Mouse (Mus musculus) neural tube, embryonic 14.5 days (tissue): Measurements from ENCODE around the gene Rgs2. TPM values are rescaled to one million over a fixed set of nuclear protein-coding genes. Genes with fewer than 3 reads are reported as not detected.

Experiments
- ATAC-seq: fragments of 200-750 bp; cut with Nextera tagmentation; 2 replicates; pipeline ENCODE4 v1.8.0; 2017; ENCODE audit warnings: low read depth, mild to moderate bottlenecking, moderate TSS enrichment, moderate library complexity
- H3K27ac ChIP-seq: fragments of 300-500 bp; sonication (generic); 2 replicates; pipeline ENCODE4 v1.5.1; 2014; ENCODE audit warnings: low read depth, mild to moderate bottlenecking, control low read depth, low read length, moderate library complexity, mixed read lengths
- H3K27me3 ChIP-seq: fragments of 300-500 bp; sonication (generic); 2 replicates; pipeline ENCODE4 v1.6.1; 2014; ENCODE audit warnings: low read length; ENCODE audit not compliant: control insufficient read depth, insufficient read depth
- H3K36me3 ChIP-seq: fragments of 300-500 bp; sonication (generic); 2 replicates; pipeline ENCODE4 v1.6.1; 2014; ENCODE audit warnings: low read length, mixed read lengths; ENCODE audit not compliant: control insufficient read depth, insufficient read depth
- H3K4me1 ChIP-seq: fragments of 300-500 bp; sonication (generic); 2 replicates; pipeline ENCODE4 v1.6.1; 2014; ENCODE audit warnings: low read length; ENCODE audit not compliant: control insufficient read depth, insufficient read depth
- H3K4me2 ChIP-seq: fragments of 300-500 bp; sonication (generic); 2 replicates; pipeline ENCODE4 v1.6.1; 2014; ENCODE audit warnings: mild to moderate bottlenecking, low read depth, low read length, control low read depth
- H3K4me3 ChIP-seq: fragments of 300-500 bp; sonication (generic); 2 replicates; pipeline ENCODE4 v1.5.1; 2014; ENCODE audit warnings: low read depth, low read length, control low read depth, mixed read lengths
- H3K9ac ChIP-seq: fragments of 300-500 bp; sonication (generic); replicated peaks from 2 replicates; pipeline ENCODE4 v1.6.1; 2014; ENCODE audit warnings: low read depth, mild to moderate bottlenecking, control low read depth, low read length, mixed read lengths
- H3K9me3 ChIP-seq: fragments of 300-500 bp; sonication (generic); 2 replicates; pipeline ENCODE4 v1.6.1; 2016; ENCODE audit warnings: low read length; ENCODE audit not compliant: control insufficient read depth
- whole genome bisulfite sequencing: fragments of 180-500 bp; shearing (Covaris S2); extraction: QIAGEN DNeasy Blood & Tissue Kit; methylation state at CpG from one replicate; pipeline ENCODE4 v1.1.7; 2014; 5-methylcytosine and 5-hydroxymethylcytosine counted together
- polyA plus RNA-seq: library from polyadenylated mRNA; unstranded; fragments of >200 nt; fragmentation: Nextera tagmentation; extraction: Ambion mirVana; gene quantifications from 2 replicates; pipeline ENCODE4 v1.2.1, GENCODE M21; 2014

Gene Rgs2
- polyA plus RNA-seq, 1 experiment from 2014 or later: 99.3 TPM

- H3K4me2 ChIP-seq: no peak overlapping the region
Measured at GRCm38 (mm10) chr1:143992528-143992927, 11.4 kb downstream of the Rgs2 start.

DNA sequence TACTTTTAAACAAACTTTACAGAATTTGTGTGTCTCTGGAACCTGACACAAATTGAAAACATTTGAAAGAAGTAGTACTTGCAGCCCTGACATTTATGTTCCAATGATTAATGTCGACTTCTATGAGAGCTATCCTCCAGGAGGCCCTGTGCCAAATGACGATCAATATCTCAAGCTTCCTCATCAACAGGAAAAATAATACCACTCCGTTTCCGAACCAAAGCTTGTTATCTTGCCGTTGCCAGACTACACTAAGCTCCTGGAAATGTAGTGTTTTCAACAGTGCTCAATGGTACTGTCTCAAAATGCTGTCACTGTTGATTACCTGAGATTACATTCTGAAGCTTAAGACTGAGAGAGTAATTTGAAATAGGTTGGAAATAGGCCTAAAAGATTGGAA lies 13.7 kb downstream of the Rgs2 start:
- H3K4me3 ChIP-seq: no peak overlapping the region
- H3K36me3 ChIP-seq: no peaks in the 10 kb centered on the region
- no peak overlapping the region for H3K4me2 ChIP-seq
- ATAC-seq: no peak
- no peak overlapping the region for H3K9ac ChIP-seq
- H3K4me1 ChIP-seq: no peaks in the 10 kb centered on the region
- no peak overlapping the region for H3K27ac ChIP-seq
- 32% methylated on average over 5 of the region's 5 CpGs for WGBS
- no peaks in the 10 kb centered on the region for H3K27me3 ChIP-seq
- H3K9me3 ChIP-seq: no peaks in the 10 kb centered on the region

More at GRCm38 (mm10) chr1:143992528-143992927, 11.4 kb downstream of the Rgs2 start:
- H3K9me3 ChIP-seq: no peaks in the 10 kb centered on the region
- H3K9ac ChIP-seq: no peak overlapping the region
- H3K4me3 ChIP-seq: no peak overlapping the region
- no peaks in the 10 kb centered on the region for H3K27me3 ChIP-seq
- no peaks in the 10 kb centered on the region for H3K36me3 ChIP-seq
- no peaks in the 10 kb centered on the region for H3K4me1 ChIP-seq
- WGBS: 86% methylated on average over 2 of the region's 2 CpGs
- H3K27ac ChIP-seq: no peak overlapping the region
- no peak for ATAC-seq

DNA sequence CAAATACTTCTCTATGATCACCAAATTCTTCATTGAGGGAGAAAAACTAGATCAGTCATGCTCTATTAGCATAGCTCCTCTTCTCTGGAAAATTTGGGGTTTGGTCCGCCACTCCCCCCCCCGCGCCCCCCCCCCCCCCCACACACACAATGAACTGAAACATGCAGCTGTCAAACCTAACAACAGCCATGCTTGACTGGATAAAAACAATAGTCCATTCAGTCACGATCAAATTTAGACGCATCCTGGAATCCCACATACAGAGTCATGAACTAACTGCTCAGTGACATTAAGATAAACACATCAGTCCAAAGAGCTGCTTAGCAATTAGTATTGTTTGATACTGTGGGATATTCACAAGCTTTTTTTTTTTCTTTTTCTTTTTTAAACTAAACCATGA lies 14.2 kb downstream of the Rgs2 start:
- H3K9ac ChIP-seq: no peak overlapping the region
- ATAC-seq: no peak; the same call in 1 of the 2 replicates
- WGBS: 27% methylated on average over 5 of the region's 5 CpGs

DNA sequence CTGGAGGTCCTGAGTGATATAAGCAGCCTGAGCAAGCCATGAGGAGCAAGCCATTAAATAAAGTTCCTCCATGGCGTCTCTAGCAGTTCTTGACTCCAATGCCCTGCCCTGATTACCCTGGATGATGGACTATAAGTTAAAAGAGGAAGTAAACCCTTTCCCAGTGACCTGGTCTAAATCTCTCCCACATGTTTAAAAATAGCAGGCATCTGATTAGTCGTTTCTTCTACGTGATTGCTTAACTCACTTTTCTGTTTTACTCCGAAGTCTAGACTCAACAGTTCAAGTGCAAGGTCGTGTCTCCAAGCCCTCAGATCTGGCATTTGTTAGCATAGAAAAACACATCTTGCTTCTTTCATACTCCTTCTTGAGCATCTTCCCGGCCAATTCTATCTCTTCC lies 15.2 kb downstream of the Rgs2 start:
- WGBS: 83% methylated on average over 6 of the region's 6 CpGs
- Histone ChIP-seq H3K4me2 (no peak overlapping the region), H3K27ac (no peak overlapping the region), H3K4me1 (no peaks in the 10 kb centered on the region), H3K36me3 (no peaks in the 10 kb centered on the region), H3K27me3 (no peaks in the 10 kb centered on the region), H3K9me3 (no peaks in the 10 kb centered on the region), H3K4me3 (no peak overlapping the region), H3K9ac (no peak overlapping the region)
- no peak for ATAC-seq

More for the DNA sequence above, 14.2 kb downstream of the Rgs2 start:
- Histone ChIP-seq H3K4me3 (no peak overlapping the region), H3K27ac (no peak overlapping the region), H3K36me3 (no peaks in the 10 kb centered on the region), H3K27me3 (no peaks in the 10 kb centered on the region), H3K4me1 (no peaks in the 10 kb centered on the region), H3K9me3 (no peaks in the 10 kb centered on the region), H3K4me2 (no peak overlapping the region)

GRCm38 (mm10) chr1:143984988-143985625 lies 18.9 kb downstream of the Rgs2 start:
- no peak for ATAC-seq
- no peak overlapping the region for H3K4me2 ChIP-seq
- H3K4me3 ChIP-seq: no peak overlapping the region
- no peaks in the 10 kb centered on the region for H3K9me3 ChIP-seq
- 83% methylated on average over 6 of the region's 6 CpGs for WGBS
- H3K4me1 ChIP-seq: no peaks in the 10 kb centered on the region
- no peaks in the 10 kb centered on the region for H3K36me3 ChIP-seq
- no peaks in the 10 kb centered on the region for H3K27me3 ChIP-seq
- no peak overlapping the region for H3K9ac ChIP-seq
- H3K27ac ChIP-seq: no peak overlapping the region

DNA sequence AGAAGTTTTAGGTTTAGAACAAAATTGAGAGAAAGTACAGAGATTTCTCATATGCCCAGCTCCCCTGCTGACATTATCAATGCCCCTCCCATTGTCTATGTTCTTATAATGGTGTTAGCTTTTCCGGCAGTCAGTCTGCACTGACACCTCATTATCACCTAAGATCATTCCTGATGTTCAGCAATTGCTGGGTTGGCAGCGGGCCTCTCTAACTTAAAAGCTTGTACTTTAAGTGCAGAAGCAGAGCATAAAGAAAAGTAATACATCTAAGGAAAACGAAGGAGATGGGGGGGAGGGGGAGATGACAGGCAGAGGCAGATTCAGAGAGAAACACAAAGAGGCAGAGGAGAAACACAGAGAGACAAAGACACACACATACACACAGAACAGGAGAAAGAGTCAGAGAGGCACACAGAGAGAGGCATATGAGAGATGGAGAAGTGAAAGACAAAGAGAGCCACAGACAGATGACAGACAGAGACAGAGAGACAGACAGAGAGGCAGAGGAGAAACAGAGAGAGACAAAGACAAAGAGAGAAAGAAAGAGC lies 21.1 kb downstream of the Rgs2 start:
- Histone ChIP-seq H3K4me2 (no peak overlapping the region), H3K4me3 (no peak overlapping the region), H3K36me3 (no peaks in the 10 kb centered on the region), H3K27me3 (no peaks in the 10 kb centered on the region), H3K27ac (no peak overlapping the region), H3K9me3 (no peaks in the 10 kb centered on the region), H3K4me1 (no peaks in the 10 kb centered on the region), H3K9ac (no peak overlapping the region)
- WGBS: 41% methylated on average over 3 of the region's 3 CpGs
- no peak for ATAC-seq

- H3K36me3 ChIP-seq: no peaks in the 10 kb centered on the region
- H3K9me3 ChIP-seq: no peaks in the 10 kb centered on the region
- H3K27me3 ChIP-seq: no peaks in the 10 kb centered on the region
- no peak for ATAC-seq
- no peak overlapping the region for H3K27ac ChIP-seq
- H3K9ac ChIP-seq: no peak overlapping the region
- no peak overlapping the region for H3K4me3 ChIP-seq
- WGBS: 61% methylated on average over 2 of the region's 2 CpGs
- H3K4me2 ChIP-seq: no peak overlapping the region
- H3K4me1 ChIP-seq: no peaks in the 10 kb centered on the region
Measured at GRCm38 (mm10) chr1:143982085-143982764, 21.7 kb downstream of the Rgs2 start.

- Histone ChIP-seq H3K36me3 (no peaks in the 10 kb centered on the region), H3K9me3 (no peaks in the 10 kb centered on the region), H3K27ac (no peak overlapping the region), H3K4me1 (no peaks in the 10 kb centered on the region), H3K27me3 (no peaks in the 10 kb centered on the region), H3K4me3 (no peak overlapping the region), H3K9ac (no peak overlapping the region), H3K4me2 (no peak overlapping the region)
- ATAC-seq: no peak
Measured at GRCm38 (mm10) chr1:143980811-143981210, 23.1 kb downstream of the Rgs2 start.

DNA sequence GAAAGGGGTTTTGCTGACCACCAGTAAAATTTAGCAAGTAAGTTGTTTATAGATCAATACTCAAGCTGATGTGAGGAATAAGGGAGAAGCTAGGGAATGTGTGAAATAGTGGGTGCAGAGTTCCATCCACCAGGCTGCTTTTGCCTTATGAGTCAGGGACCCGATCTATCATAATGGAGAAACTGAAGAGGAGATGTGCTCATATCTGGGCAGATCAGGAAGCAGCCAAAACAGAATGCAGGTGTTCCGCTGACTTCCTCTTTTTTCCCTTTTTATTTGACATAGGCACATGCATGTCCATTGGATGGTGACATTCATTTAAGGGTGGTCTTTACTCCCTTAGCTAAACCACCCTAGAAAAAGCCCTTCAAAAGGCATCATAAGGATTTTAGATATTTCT lies 29.3 kb downstream of the Rgs2 start:
- Histone ChIP-seq H3K36me3 (no peaks in the 10 kb centered on the region), H3K9me3 (no peaks in the 10 kb centered on the region), H3K9ac (no peak overlapping the region), H3K4me3 (no peak overlapping the region), H3K27me3 (no peaks in the 10 kb centered on the region), H3K4me1 (no peaks in the 10 kb centered on the region), H3K27ac (no peak overlapping the region), H3K4me2 (no peak overlapping the region)
- 98% methylated on average over 2 of the region's 2 CpGs for WGBS
- ATAC-seq: no peak
